Mouse (Mus musculus): Measurements from ENCODE around the gene Numbl. TPM values are rescaled to one million over a fixed set of nuclear protein-coding genes. Genes with fewer than 3 reads are reported as not detected.

Gene Numbl
- total and polyA plus RNA-seq, 3 experiments: 0.81 to 2.9 (median 2.3) TPM

DNA sequence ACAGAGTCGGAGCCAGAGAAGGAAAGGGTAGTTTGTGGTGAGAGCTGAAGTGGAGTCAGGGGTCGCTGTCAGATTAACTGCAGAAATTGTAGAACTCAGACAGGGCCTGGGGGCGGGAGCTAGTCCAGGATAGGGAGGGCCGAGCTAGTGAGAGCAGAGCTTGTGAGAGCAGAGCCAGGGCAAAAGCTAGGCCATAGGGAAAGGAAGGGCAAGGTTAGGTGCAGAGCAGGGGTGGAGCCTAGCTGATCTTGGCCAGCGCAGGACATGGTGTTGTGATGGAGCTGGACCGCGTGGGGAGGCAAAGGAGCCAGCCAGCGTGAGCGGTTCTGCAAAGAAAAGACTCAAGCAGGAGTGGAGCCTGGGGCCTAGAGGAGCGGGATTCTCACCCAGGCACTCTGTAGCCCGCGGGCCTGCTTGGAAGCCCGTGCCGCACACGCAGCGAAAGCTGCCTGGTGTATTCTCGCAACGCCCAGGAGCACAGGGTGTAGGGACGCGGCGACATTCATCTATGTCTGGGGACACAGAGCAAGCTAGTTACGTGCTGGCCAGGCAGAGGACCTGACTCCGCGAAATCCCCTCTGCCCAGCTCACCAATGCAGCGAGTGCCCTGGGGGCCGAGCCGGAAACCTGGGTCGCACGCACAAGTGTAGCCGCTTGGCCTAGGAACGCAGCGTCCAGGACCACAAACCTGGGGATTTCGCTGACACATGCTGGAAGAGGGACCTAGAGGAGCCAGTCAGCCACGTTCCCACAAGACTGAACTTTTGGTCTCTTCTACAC is 68.1 kb downstream of the Numbl start:
- dilution Hi-C loops (cut with MboI; ENCODE audit: extremely low pct_ligation_motif_present, extremely low pct_unique_long_range_greater_than_20kb, low sequenced_read_pairs): no loop called here
- H3K4me1 ChIP-seq (ENCODE audit: control insufficient read depth in 1 of 2, insufficient read depth in 2 of 2): peaks cover 4 to 20% of the 10 kb centered on the region in 2 experiments
- no peak overlapping the region for H3K9ac ChIP-seq (ENCODE audit: insufficient read depth, low read depth)

DNA sequence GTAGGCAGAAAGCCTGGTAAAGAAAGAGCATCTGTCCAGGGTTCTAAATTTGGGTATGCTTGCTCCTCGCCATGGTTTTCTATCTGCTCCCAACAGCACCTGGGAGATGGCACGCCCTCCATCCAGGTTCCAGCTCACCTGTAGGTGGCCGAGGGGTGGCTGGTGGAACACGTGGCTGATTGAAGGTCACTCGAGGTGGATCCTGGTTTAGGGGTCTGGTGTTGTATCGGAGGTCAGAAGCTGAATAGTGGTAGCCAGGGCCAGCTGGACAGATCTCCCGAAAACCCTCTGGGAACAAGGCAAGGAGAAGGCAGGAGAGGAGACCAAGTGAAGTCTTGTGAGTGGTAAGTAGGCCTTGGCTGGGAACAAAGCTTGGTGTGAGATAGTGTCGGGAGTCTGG is 69.3 kb downstream of the Numbl start:
- Histone ChIP-seq H3K27me3 (replicated peaks) (peaks cover 14% of the 10 kb centered on the region), H3K4me3 (replicated peaks in 1 of 3; ENCODE audit: low read depth in 2 of 3, low read length in 2 of 3, poor library complexity in 1 of 3) (no peak overlapping the region), H3K79me2 (replicated peaks; ENCODE audit: control insufficient read depth, extremely low read depth, insufficient read depth, poor library complexity, severe bottlenecking) (no peaks in the 10 kb centered on the region), H3K9me3 (replicated peaks; ENCODE audit: low read length) (no peaks in the 10 kb centered on the region), H3K4me1 (ENCODE audit: control insufficient read depth in 1 of 2, insufficient read depth in 2 of 2) (peaks cover 4 to 30% of the 10 kb centered on the region in 2 experiments), H3K27ac (ENCODE audit: insufficient read depth, low read depth) (no peak overlapping the region), H3K36me3 (replicated peaks in 1 of 2; ENCODE audit: control insufficient read depth in 1 of 2, insufficient read depth in 1 of 2, low read length in 1 of 2) (no peaks in the 10 kb centered on the region), H3K4me2 (ENCODE audit: insufficient read depth, low read depth, poor library complexity, severe bottlenecking) (no peak overlapping the region), H3K9ac (ENCODE audit: insufficient read depth, low read depth) (no peak overlapping the region)
- no peak for DNase-seq (ENCODE audit: extremely low read depth)
- TF ChIP-seq ZC3H11A (IDR thresholded peaks at IDR 0.05; ENCODE audit: low read depth, low read length) (no peak), CTCF (conservative IDR thresholded peaks at IDR 0.05 in 1 of 2, IDR thresholded peaks at IDR 0.05 in 1 of 2; ENCODE audit: low read depth in 2 of 2, low read length in 2 of 2) (no peak), NELFE (IDR thresholded peaks at IDR 0.05; ENCODE audit: low read depth, low read length) (no peak), IRF4 (IDR thresholded peaks at IDR 0.05; ENCODE audit: low read depth, low read length) (no peak), BHLHE40 (IDR thresholded peaks at IDR 0.05; ENCODE audit: low read depth, low read length) (no peak), ELF1 (IDR thresholded peaks at IDR 0.05; ENCODE audit: low read depth, low read length) (no peak), SMC3 (IDR thresholded peaks at IDR 0.05; ENCODE audit: low read depth, low read length) (no peak), MAX (IDR thresholded peaks at IDR 0.05; ENCODE audit: low read length) (no peak), PAX5 (IDR thresholded peaks at IDR 0.05; ENCODE audit: low read length) (no peak), USF2 (conservative IDR thresholded peaks at IDR 0.05; ENCODE audit: low read depth, low read length) (no peak), MXI1 (IDR thresholded peaks at IDR 0.05; ENCODE audit: low read depth, low read length) (no peak), ZNF384 (IDR thresholded peaks at IDR 0.05; ENCODE audit: low read depth, low read length) (no peak), CHD2 (IDR thresholded peaks at IDR 0.05; ENCODE audit: low read length) (no peak), USF1 (IDR thresholded peaks at IDR 0.05; ENCODE audit: low read depth, low read length) (no peak)
- in situ Hi-C loops (cut with MboI; ENCODE audit: low pct_ligation_motif_present, low pct_unique_long_range_greater_than_20kb, low sequenced_read_pairs) (no loop called here), dilution Hi-C loops (cut with MboI; ENCODE audit: extremely low pct_ligation_motif_present, extremely low pct_unique_long_range_greater_than_20kb, low sequenced_read_pairs) (no loop called here)

More for the DNA sequence above, 68.1 kb downstream of the Numbl start:
- DNase-seq (ENCODE audit: extremely low read depth): no peak
- Histone ChIP-seq H3K79me2 (replicated peaks; ENCODE audit: control insufficient read depth, extremely low read depth, insufficient read depth, poor library complexity, severe bottlenecking) (no peaks in the 10 kb centered on the region), H3K9me3 (replicated peaks; ENCODE audit: low read length) (no peaks in the 10 kb centered on the region), H3K36me3 (replicated peaks in 1 of 2; ENCODE audit: control insufficient read depth in 1 of 2, insufficient read depth in 1 of 2, low read length in 1 of 2) (no peaks in the 10 kb centered on the region), H3K27ac (ENCODE audit: insufficient read depth, low read depth) (no peak overlapping the region), H3K4me2 (ENCODE audit: insufficient read depth, low read depth, poor library complexity, severe bottlenecking) (no peak overlapping the region), H3K4me3 (replicated peaks in 1 of 3; ENCODE audit: low read depth in 2 of 3, low read length in 2 of 3, poor library complexity in 1 of 3) (no peak overlapping the region), H3K27me3 (replicated peaks) (peaks cover 14% of the 10 kb centered on the region)
- in situ Hi-C loops (cut with MboI; ENCODE audit: low pct_ligation_motif_present, low pct_unique_long_range_greater_than_20kb, low sequenced_read_pairs): no loop called here
- no peak for TF ChIP-seq ETS1 (conservative IDR thresholded peaks at IDR 0.05; ENCODE audit: low read depth, low read length)
